In the genomic region with DNA sequence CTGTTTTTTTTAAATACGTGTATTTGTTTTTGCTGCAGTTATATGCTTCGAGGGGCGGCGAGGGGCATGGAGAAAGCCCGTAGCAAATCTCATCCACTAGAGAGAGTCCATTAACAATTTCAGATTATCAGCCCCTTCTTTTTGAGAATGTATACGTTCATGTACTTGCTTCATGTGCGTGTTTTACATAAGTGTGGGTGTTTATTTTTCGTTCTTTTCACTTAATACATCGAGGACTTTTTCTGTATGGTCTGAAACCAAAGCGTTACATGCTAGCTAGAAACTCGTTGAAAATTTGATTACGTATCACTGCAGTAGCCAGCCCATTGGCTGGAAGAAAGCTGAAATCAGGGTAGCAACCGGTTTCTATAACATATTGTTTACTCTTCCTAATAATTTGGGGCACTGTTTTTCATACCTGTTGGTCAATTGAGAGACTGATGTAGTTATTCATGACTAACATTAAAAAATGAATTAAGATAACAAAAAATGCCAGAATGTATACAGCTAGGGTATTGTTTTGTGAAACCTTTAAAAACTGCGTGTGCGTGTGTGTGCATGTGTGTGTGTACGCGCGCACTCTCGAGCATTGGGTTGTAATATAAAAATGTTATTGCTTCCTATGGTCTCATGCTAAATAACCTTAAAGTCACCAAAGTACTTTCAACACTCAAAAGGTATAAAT, we compare ENCODE assay signal across 9 mouse cellular contexts. TPM values are rescaled to one million over a fixed set of nuclear protein-coding genes. Genes with fewer than 3 reads are reported as not detected.
DNase-seq lines count a peak whose midpoint lies in the region; ATAC-seq and TF ChIP-seq lines count a peak whose summit lies in the region.
"Had no signal": no experiment of that assay in that cellular context is flagged by ENCODE, and none has a peak within 500 bp of the region (broad histone marks: within the 10 kb centered on the region; RNA-seq: fewer than 3 reads in every experiment).

No protein-coding gene starts in this region.

- H3K27ac ChIP-seq in forebrain, embryonic 14.5 days (ENCODE audit: low read depth, low read length), result no peak overlapping the region
- H3K27ac ChIP-seq in liver, embryonic 13.5 days, result no peak overlapping the region

- peaks cover 57% of the 10 kb centered on the region for H3K27me3 ChIP-seq in E14TG2a.4 (ENCODE audit: insufficient read depth, low read length)
- peaks cover 43% of the 10 kb centered on the region for H3K27me3 ChIP-seq in forebrain, embryonic 14.5 days (replicated peaks; ENCODE audit: control insufficient read depth, insufficient read depth, low read length)
- peaks cover 83% of the 10 kb centered on the region for H3K27me3 ChIP-seq in liver, embryonic 13.5 days

- ATAC-seq in forebrain, embryonic 14.5 days, result peak; percentile 40; the same call in 1 of the 2 replicates
- no peak for ATAC-seq in liver, embryonic 13.5 days (ENCODE audit: low read depth)

- 6% methylated on average over 19 of the region's 19 CpGs for WGBS in forebrain, embryonic 14.5 days
- WGBS in liver, embryonic 13.5 days (ENCODE audit: insufficient replicate concordance), result 18% methylated on average over 19 of the region's 19 CpGs

- peak; percentile 48 for DNase-seq in heart, adult 11 months
- no peak for DNase-seq in heart, postnatal 4 days
- peak; percentile 67 for DNase-seq in forebrain, embryonic 14.5 days (ENCODE audit: low spot score)
- DNase-seq in liver, embryonic 13.5 days, result no peak
- DNase-seq in cerebellum, postnatal 36 days, result no peak
- no peak for DNase-seq in right cerebral cortex, postnatal 36 days (ENCODE audit: low spot score in 2 of 2)
- DNase-seq in adrenal gland, postnatal 25 days, result no peak

- H3K4me3 ChIP-seq in E14TG2a.4 (replicated peaks; ENCODE audit: low read length), result peak overlapping the region; percentile 81
- H3K4me3 ChIP-seq in forebrain, embryonic 14.5 days (ENCODE audit: low read depth, low read length), result peak overlapping the region; percentile 56
- peak overlapping the region; percentile 49 for H3K4me3 ChIP-seq in liver, embryonic 13.5 days (replicated peaks)

- H3K9ac ChIP-seq in forebrain, embryonic 14.5 days (ENCODE audit: low read length), result peak overlapping the region; percentile 79
- H3K9ac ChIP-seq in liver, embryonic 13.5 days, result no peak overlapping the region

- no peaks in the 10 kb centered on the region for H3K36me3 ChIP-seq in E14TG2a.4 (ENCODE audit: insufficient read depth, low read length)
- H3K36me3 ChIP-seq in forebrain, embryonic 14.5 days (ENCODE audit: control insufficient read depth, insufficient read depth, low read length), result no peaks in the 10 kb centered on the region
- H3K36me3 ChIP-seq in liver, embryonic 13.5 days, result no peaks in the 10 kb centered on the region

- H3K4me2 ChIP-seq in forebrain, embryonic 14.5 days (ENCODE audit: low read length), result peak overlapping the region; percentile 51
- H3K4me2 ChIP-seq in liver, embryonic 13.5 days, result peak overlapping the region; percentile 61

- no peaks in the 10 kb centered on the region for H3K9me3 ChIP-seq in E14TG2a.4 (ENCODE audit: low read length)
- no peaks in the 10 kb centered on the region for H3K9me3 ChIP-seq in forebrain, embryonic 14.5 days (replicated peaks; ENCODE audit: control insufficient read depth, low read length)
- H3K9me3 ChIP-seq in liver, embryonic 13.5 days (replicated peaks), result no peaks in the 10 kb centered on the region
- H3K9me3 ChIP-seq: megakaryocyte, embryonic 14.5 days had no signal

- 0 out of 2 replicates have a peak, but pooled peaks cover 5% of the 10 kb centered on the region for H3K4me1 ChIP-seq in E14TG2a.4 (replicated peaks; ENCODE audit: low read depth, low read length)
- peaks cover 3% of the 10 kb centered on the region; the same call in 1 of the 2 replicates for H3K4me1 ChIP-seq in forebrain, embryonic 14.5 days (ENCODE audit: control insufficient read depth, insufficient read depth, low read length)
- H3K4me1 ChIP-seq in liver, embryonic 13.5 days (replicated peaks), result peaks cover 10% of the 10 kb centered on the region; the same call in 1 of the 2 replicates

- TF ChIP-seq CTCF in E14TG2a.4 (conservative IDR thresholded peaks at IDR 0.05; ENCODE audit: low read length), result no peak

RNA-seq across cellular contexts. Expression of a gene that starts 1.1 kb away (rescaled TPM):
- 1 to 10 TPM; 4.6 to 5.7 TPM for total RNA-seq in heart, postnatal 4 days (2021)
- 23.6 and 27.8 TPM in 2 replicates for polyA plus RNA-seq in forebrain, embryonic 14.5 days (2014; fragmentation: Nextera tagmentation; extraction: Ambion mirVana)
- polyA plus RNA-seq in liver, embryonic 13.5 days (2015; fragmentation: Nextera tagmentation; extraction: Ambion mirVana), result 0.89 and 0.94 TPM in 2 replicates
- 10.6 and 12.4 TPM in 2 replicates for total RNA-seq in adrenal gland, postnatal 25 days (2021)

RNA-seq across cellular contexts. Expression of a gene that starts 59.8 kb away (rescaled TPM):
- total RNA-seq in heart, postnatal 4 days (2021), result not detected
- 0.40 and 0.72 TPM in 2 replicates for polyA plus RNA-seq in forebrain, embryonic 14.5 days (2014; fragmentation: Nextera tagmentation; extraction: Ambion mirVana)
- polyA plus RNA-seq in liver, embryonic 13.5 days (2015; fragmentation: Nextera tagmentation; extraction: Ambion mirVana), result not detected in 2 replicates
- 0.48 TPM in 1 of 2 replicates, not detected in the other for total RNA-seq in adrenal gland, postnatal 25 days (2021)

Comparison
In these comparisons a context has a peak if more than half of its experiments do, and no peak if none do; other contexts are left out.
1. DNase-seq: peak in heart, adult 11 months (single experiment) and forebrain, embryonic 14.5 days (single experiment); none in heart, postnatal 4 days (single experiment), liver, embryonic 13.5 days (single experiment), cerebellum, postnatal 36 days (0 of 2), right cerebral cortex, postnatal 36 days (0 of 2) and adrenal gland, postnatal 25 days (single experiment).
2. Peak in every context shown above with its lines, with median percentiles within 50 percentile points of each other: H3K4me3 ChIP-seq.